Mouse (Mus musculus) adrenal gland, postnatal 14 days (tissue): Measurements from ENCODE around the gene Aldh4a1. TPM values are rescaled to one million over a fixed set of nuclear protein-coding genes. Genes with fewer than 3 reads are reported as not detected.

ENCODE experiments used
- DNase-seq: peaks from one replicate; pipeline ENCODE4 v3.0.0; 2021; ENCODE audit warnings: mixed read lengths
- total RNA-seq: library from RNA; stranded (reverse); gene quantifications from 2 replicates; pipeline ENCODE4 v1.2.3, GENCODE M21; 2021

Aldh4a1 gene
- total RNA-seq, 1 experiment from 2014 or later, result 97.6 TPM

DNA sequence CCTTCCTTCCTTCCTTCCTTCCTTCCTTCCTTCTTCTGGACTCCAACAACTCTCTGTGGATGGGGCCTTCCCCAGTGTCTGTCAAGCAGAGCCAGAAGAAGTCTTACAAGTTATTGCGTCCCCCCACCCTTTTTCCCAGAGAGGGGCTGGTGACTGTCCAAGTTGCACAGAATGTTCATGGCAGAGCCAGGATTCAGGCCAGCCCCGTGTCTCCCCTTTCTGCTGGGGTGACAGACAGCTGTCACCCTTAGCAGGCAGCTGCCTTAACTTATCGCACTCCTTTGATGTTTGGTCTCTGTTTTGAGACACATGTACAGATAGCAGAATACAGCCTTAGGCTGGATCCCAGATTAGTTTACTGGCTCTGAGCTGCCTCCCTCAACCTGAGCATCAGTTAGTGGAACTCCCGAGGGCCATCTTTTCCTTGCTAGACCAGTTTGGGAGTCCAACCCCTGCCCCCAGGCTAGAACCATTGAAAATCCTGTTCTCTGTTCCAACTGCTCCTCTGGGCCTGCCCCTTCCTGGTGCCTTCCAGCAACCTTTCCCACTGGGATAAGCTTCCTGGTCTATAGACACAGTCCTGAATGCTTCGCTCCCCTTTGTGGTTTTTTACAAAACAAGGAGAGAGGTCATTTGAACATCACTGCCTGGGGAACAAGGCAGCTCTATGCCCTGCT lies 33.2 kb upstream of the Aldh4a1 start:
- no peak for DNase-seq

DNA sequence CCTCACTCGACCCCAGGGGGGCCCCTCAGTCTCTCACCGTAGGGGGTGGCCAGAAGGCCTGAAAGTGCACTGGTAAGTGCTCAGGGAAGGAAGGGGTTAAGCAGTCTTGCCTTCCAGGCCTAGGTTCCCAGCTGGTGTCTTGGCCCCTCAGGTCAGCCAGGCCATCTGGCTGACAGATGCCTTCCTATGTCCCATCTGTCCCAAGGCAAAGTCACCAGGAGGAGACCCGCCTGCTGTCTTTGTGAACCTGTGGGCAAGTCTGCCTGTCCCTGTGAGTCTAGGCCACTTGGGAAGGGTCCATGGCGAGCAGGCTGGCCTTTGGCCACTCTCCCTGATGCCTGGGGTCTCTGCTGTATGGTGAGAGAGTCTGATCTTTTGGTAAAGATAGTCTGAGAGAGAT lies 32.2 kb upstream of the Aldh4a1 start:
- no peak for DNase-seq

DNA sequence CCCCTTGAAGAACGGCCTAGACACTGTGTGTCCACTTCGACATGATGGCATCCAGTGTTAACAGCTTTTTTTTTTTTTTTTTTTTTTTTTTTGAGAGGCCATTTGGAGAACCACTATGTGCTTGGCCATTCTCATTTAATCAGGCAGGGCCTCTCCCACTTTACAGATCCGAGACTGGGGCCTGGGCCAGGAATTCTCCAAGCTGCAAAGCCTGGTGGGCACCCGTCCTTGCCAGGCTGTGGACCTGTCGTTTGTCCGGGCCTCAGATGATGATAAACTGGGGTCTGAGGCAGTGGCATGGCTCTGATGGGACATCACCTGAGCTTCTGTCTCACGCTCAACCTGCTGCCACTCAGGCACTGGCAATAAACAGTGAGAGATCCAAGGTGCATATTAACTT lies 29.8 kb upstream of the Aldh4a1 start:
- DNase-seq, result no peak

DNA sequence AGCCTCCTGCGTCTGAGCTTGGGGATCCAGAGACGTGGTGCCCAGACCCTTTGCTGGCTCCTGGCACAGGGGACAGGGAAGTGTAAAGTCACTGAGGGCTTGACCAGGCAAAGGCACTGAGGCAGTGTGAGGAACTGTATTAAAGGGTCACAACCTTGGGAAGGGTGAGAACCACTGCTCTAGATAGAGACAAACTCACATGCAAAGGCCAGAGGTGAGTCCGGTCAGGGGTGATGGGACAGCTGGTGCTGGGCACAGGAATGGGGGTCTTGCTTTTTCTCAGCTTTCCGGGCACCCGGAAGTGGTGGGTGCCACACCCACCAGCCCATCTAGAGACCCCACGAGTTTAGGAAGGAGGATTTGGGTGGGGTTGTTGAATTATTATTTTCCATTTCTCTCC lies 29.3 kb upstream of the Aldh4a1 start:
- no peak for DNase-seq

DNA sequence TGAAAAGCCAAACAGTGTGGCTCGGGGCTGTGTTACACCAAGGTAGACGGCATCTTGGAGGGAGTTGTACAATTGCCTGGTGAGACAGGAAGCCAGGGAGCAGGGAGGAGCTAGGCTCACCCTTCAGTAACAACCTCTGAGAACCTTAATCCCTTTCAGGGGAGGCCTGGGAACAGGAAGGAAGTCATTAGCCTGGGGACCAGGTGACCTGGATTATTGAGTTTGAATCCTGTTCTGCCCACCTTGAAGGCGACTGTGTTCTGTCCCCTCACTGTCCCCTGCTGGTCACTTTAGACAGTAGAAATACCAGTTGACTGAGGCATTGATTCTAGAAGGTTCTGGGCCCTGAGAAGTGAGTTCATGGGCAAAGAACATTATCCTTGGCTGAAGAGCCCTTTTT lies 28.6 kb upstream of the Aldh4a1 start:
- no peak for DNase-seq

DNA sequence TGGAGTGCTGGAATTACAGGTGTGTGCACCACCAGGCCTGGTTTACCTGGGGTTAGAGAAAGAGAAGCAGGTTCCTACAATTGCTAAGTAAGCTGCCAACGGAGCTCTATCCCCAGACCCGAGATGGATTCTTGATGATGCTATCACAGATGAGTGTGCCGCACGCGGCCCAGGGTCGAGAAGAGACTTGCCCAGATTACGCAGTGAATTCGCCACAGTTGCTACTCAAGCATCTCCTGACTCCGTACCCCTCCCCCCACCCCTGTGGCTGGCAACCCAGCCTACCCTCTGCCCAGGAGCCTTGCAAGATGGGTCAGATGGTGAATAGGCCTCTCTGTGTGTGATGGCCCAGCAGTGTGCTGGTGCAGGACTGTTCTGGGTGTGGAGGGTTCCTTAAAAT lies 26.0 kb upstream of the Aldh4a1 start:
- DNase-seq, result no peak

DNA sequence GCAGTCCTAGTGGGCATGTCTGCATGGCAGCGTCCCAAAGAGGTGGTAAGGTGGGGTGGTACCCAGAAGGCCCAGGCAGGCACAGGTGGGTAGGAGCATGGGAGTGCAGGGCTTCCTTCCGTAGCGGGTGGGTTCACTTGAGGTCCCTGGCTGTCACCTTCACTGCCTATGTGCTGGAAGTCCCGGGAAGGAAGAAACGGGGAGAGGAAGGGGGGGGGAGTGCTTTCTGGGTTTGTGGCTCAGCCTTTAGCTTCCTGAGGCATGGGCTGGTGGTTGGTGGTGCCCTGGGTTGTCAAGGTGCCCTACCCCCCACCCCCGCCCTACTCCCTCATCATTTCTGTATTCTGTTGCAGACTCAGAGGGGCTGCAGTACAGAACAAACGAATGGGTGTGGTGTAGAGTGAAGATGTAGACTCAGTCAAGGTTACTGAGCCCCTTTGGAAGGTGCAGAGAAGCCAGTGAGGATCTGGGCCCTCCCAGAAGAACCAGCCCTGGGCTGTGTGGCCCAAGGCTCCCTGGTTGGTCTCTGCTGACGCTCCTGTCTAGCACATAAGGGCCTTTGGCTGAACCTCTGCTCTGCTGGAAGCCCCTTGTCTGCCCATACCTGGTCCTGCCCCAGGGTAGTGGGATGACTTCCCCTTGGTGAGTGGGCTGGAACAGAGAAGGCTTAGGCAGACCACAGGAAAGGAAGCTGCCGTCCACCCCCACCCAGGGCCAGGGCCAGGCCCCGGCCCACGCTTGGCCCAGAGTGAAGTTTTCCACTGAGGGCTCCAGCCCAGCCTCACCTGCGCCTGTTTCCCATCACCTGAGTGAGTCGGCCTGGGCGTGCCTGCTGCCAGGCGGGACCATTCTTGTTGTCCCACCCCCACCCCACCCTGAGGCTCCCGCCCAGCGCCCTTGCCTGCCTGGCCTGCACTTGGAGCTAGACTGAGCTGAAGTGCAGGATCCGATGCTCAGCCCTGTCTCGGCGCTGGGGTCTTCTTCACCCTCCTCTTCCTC lies 25.1 kb upstream of the Aldh4a1 start:
- DNase-seq, result no peak

DNA sequence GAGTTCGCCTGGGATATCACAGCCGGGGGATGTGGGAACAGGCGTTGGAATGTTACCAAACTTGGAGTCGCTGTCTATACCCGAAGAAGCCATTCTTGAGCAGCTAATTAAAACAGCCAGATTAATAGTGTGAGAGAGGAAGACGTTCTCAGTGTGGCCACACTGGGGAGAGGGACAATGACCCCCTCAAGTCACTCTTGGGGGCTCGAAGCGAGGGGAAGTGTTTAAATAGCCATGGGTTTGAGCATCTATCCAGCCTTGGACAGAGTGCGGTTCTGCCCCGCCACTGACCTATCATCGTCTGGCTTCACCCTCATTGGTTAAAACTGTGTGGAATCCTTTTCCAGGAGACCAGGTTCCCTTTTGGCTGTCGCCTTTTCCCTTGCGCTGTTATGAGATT lies 24.3 kb upstream of the Aldh4a1 start:
- no peak for DNase-seq

DNA sequence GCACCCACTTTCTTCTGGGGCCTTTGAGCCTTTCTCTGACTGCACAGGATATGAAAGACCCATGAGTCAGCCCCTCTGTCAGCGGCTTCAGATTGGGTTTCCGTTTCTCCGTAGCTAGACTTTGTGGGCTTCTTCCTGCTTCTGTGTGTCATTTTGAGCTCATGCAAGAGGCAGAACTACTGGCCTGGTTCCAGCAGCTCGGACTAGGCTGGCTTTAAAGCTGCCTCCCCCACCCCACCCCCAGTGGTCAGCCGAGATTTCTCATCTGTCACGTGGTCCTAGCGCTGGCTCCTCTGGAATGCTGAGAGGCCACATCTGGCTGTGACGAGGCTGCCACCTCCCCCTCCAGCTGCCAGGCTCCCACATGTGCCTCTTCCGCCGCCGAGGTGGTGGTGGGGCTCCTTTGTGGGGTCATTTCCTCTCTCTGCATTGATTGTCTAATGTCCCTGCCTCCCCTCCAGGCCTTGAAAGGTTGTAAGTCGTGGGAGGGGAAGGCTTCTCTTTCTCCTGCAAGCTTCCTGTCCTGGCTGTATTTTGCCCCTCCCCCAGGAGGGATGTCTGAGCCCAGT lies 23.6 kb upstream of the Aldh4a1 start:
- DNase-seq, result peak; percentile 97

DNA sequence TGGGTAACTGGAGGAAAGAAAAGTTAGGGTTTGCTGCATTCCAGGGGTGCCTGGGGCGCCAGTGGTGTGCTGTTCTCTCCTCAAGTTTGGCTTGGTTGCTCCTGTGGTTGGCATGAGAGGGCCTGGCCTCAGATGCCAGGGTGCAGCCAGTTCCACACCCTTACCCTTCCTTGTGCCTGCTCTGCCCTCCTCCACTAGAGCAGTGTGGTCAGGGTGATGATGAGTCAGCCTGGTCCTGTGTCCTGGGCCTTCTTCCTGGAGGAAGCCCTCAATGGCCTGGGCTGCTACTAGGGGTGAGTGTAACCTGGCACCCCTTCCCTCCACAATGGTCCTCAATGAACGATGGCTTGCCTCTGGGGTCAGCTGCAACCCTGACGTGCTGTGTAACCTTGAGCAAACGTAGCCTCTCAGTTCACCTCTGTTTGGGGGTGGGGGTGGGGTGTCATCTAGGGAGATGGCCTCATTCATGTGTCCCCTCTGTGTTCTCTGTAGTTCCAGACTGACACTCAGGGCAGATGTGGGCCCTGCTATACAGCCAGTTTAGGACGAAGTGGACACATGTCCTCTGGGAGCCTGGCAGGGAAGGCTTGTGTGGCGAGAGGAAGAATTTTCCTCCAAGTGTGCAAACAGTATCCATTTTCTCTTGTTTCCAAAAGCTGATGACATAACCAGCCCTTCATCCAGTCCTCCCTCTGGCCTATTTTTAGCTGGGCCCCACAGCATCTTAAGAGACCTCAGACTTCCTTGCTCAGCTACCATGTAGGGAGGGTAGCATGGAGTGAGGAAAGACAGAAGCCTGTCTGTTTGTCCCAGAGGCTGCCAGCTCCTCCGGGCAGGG lies 20.9 kb upstream of the Aldh4a1 start:
- no peak for DNase-seq

DNA sequence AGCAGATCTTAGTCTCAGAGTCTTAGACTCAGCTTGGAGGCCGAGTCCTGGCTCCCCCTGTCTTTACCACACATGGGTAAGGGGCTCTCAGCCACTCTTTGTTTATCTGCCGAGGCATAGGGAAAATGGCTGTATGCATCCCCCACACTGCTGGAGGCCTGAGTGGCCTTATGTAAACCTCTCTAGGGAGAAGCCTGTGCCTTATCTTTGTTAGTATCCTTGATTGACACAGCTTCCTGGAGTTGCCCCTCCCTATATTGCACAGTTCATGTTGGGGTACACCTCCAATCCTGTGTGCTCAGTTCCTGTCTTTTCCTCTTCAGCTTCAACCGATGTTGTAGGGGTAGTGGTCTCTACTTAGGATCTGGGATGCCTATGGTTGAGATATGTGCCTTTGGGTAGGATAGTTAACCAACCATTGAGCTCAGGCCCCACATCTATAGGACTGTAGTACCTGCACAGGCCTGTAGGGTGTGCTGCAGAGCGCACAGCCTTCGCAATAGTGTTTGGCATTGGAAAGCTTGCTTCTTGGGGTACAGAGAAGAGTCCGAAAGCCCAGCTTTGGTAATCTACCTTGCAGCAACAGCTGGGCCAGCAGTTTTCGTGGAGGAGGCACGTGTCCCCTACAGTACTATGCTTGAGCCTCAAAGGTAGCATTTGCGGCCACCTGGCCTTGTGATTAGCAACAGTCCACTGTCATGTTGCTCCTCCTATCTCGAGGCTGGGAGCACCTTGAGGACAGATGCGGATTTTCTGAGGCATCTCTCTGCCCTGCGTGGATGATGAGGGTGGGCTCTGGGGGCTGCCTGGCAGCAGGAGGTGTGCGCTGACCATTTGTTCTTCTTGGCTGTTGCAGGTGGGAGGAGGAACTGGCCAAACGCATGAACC lies 20.1 kb upstream of the Aldh4a1 start, which contains the start of gene Gm21969:
Gm21969 (plus strand) TSS at position 830 of the 888 bp plus-strand sequence.
- DNase-seq, result peak; percentile 79

DNA sequence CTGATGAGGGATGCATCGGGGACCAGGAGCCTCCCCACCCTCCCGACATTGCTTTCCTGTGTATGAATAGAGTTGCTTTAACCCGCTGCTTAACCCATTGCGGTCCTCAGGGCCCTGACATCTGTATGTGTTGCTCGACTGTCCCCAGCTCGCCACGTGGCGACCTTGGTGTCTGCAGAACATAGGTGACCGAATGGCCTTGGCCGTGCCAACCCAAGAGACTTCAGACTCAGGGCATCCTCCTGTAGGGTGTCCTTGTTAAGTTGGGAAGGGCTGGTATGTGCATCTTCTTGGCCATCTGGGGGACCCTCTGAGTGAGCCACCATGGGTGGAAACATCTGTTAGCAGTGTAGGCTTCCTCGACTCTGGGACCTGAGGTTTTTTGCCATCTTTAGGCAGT lies 17.4 kb upstream of the Aldh4a1 start:
- DNase-seq, result no peak

DNA sequence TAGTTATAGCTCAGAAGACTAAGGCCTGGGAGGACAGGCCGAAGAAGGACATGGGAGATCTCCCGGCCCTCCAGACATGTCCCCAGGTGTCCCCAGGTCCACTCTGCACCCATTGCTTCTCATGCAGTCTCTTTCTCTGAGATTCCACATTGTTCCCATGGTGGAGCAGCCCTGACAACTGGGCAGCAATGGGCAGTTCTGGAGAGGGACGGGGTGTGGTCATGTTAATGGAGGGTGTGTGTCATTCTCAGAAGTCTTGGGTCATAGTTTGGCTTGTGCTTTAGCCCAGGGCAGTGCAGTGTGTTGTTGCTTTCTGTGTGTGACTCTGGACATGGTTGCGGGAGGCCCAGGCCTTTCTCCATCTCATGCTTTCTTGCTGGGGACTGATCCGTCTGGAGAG lies 15.9 kb upstream of the Aldh4a1 start:
- peak; percentile 14 for DNase-seq

DNA sequence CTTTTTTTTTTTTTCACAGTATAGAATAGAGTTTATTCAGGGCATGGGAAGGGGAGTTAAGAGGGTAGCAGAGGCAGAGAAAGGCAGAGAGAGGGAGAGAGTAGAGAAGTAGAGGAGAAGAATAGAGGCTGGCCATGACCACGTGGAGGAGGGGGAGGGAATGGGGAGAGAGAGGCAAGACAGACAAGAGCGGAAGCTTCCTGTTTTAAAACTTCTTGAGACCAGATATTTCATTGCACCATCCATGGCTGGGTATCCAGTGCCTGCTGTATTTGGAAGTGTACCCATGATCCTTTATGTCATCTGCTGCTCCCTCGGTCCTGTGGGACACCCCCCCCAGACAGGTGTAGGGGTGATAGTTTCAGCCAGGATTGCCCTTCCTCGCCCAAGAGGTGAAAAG lies 13.7 kb upstream of the Aldh4a1 start:
- no peak for DNase-seq

DNA sequence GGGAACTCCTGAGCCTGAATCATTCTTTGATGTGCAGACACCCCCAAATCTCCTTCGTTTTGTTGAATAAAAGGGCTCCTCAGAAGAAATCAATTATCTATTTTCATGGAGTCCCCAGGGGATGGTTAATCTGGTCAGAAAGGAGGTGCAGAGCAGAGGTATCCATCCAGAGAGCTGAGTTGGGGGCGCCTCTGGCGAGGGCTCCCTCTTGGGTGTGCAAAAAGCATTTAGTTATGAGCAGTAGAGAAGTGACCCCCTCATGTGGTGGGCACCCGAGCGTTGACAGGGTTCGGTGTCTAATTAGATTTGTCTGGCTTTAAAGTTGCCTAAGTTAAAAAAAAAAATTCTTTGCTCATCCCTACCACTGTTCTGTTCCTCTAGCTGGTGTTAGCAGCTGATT lies 11.7 kb upstream of the Aldh4a1 start:
- DNase-seq, result no peak

DNA sequence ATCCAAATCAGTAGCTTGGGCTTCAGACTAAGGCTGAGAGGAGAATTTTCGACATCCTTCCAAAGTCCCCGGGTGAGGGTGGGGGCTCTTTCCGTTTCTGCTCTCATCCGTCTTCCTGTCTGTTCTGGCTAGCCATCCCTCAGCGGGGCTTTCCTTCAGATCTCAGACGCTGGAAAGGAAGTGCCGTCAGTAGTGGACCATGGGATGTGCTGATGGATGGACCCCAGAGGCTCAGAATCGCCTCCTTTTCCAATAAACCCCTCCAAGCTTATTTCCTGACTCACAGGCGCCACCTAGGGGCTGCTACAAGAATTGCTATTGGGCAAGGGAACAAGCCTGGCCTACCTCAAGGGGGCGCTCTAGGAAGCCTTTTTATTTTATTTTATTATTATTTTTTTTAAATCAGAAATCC lies 11.1 kb upstream of the Aldh4a1 start:
- peak; percentile 92 for DNase-seq

DNA sequence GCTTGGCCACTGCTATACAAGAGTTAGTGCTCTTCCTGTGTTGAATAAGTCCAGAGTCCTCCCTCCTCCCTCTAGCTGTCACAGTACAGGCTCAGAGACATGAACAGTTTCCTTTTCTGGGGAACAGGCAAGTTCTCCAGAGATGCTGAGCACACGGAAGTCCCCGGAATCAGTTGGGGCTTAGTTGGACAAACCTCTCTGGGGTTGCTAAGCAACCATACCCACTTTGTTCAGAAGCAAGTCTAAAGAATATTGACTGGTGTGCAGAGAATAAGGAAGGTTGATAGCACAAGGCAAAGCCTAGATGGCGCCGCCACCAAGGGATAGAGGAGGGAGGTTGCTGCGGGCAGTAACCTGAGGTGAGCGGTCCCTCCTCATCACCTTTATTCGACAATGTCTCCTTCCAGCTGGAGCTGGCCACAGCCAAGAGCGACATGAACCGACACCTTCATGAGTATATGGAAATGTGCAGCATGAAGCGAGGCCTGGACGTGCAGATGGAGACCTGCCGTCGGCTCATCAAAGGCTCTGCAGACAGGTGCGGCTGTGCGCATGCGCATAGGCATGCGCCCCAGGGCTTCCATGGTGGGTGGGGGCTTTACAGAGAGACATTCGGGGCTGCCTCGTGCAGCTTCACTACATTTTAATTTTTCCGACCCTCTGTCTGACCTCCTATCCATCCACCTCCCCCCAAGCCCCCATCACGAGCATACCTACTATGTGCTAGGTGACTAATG lies 8.0 kb upstream of the Aldh4a1 start:
- no peak for DNase-seq

DNA sequence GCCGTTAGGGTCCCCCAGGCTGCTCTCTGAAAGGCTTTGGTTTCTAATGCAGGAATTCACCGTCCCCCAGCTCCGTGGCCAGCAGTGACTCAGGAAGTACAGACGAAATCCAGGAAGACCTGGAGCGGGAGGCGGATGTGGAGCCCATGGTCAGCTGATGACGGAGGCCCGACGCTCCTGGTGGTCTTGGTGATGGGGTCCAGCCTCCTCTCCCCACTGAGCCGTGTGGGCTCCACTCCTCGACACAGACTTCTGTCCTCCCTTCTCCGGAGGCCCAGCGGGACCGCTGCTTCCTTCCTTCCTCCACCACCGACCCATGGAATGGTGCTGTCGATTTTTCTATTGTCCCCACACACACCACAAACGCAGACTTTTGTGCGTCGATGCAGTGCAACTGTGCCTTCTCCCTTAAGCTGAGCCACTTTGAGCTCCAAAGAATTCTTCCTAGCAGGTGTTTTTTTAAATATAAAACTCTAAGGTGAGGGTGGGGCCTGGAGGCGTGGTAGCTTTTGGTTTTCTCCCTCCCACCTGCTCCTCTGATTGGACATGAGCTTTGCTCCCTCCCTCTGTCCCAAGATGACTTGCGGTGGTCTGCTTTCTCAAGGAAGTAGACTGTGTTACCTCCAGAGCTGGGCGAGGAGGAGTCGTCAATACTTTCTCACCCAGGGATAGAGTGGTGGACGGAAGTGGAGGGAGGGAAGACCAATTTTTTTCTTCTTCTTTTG lies 6.2 kb upstream of the Aldh4a1 start:
- peak; percentile 64 for DNase-seq

DNA sequence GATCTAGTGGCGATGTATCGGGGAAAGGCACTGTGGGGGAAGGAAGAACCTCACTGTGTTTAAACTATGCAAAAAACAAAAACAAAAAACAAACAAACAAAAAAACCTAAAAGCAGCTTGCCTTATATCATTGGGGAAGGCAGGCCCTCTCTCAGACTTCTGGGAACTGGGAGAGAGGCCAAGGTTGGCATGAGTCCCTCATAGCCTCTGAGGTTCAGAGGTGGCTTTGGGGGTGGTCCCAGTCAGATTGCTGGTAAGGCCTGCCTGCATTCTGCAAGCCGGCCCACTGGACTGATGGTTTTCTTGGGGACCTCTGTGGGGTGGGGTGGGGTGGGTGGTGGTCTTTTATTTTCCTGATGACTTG lies 5.7 kb upstream of the Aldh4a1 start:
- no peak for DNase-seq

DNA sequence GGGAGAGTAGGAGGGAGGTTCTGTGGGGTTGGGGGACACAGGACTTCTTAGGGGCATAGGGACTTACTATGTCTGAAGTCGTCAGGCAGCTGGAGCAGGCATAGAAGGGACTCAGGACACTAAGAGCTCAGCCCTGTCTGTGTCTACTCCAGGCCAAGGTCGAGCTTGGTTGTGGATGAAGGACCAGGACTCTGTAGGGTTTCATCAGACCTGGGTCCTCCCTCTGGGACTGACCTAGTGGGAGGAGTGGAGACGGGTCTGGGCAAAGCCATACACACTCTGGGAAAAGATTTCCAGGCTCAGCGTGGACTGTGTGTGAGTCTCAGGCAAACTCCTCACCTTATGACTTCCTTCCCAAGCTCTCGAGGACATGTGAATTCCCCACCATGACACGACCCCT lies 2.9 kb upstream of the Aldh4a1 start:
- DNase-seq, result peak; percentile 75
